Mouse (Mus musculus): ENCODE results near the gene Sdf4. TPM values are rescaled to one million over a fixed set of nuclear protein-coding genes. Genes with fewer than 3 reads are reported as not detected.

The Sdf4 gene
- polyA plus RNA-seq, 1 experiment from 2014 or later, result 160 TPM

DNA sequence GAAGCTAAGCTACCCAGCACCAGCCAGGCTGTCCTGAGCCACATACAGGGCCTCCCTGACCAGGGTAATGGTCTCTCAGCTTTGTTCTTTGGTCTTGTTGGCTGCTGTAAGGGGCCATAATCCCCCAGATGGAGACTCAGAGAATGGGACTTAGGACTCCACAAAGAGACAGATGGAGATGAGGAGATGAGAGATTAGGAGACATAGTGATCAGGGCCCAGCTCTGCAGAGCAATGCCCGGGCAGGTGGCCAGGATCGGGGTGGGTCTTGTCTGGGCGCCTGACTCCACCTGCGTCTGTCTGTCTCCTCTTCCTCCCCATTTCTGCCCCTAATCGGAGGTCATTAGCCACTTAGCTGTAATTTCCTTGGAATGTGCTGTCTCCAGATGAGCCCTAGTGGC lies 22.4 kb upstream of the Sdf4 start:
- WGBS, result 75% methylated on average over 5 of the region's 5 CpGs
- H3K4me2 ChIP-seq (replicated peaks), result no peak overlapping the region
- H3K9me3 ChIP-seq, result no peaks in the 10 kb centered on the region
- no peaks in the 10 kb centered on the region for H3K27me3 ChIP-seq
- H3K36me3 ChIP-seq, result peaks cover 21% of the 10 kb centered on the region
- H3K27ac ChIP-seq, result no peak overlapping the region
- no peaks in the 10 kb centered on the region for H3K4me1 ChIP-seq
- no peak for ATAC-seq (ENCODE audit: low FRiP score, low read depth)
- H3K4me3 ChIP-seq, result no peak overlapping the region
- H3K9ac ChIP-seq, result no peak overlapping the region

DNA sequence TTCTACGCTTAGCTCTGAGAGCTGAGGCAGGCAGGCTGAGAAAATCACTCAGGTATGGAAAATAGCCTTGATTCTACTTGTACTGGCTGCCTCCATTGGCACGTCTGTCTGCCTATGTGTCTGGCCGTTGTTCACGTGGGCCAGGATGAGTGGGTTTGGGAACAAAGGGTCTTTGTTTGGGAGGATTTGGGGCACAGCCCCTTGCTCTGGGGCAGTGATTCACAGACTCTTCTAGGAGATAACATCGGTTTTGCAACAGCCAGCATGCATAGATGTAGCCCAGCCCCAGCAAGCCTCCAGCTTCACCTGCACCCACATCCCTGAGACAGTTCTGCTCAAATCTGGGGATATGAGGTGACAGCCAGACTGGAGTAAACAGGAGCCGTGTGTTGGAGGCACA lies 20.0 kb upstream of the Sdf4 start:
- ATAC-seq (ENCODE audit: low FRiP score, low read depth), result no peak
- H3K9me3 ChIP-seq, result no peaks in the 10 kb centered on the region
- no peak overlapping the region for H3K4me2 ChIP-seq (replicated peaks)
- no peaks in the 10 kb centered on the region for H3K4me1 ChIP-seq
- H3K4me3 ChIP-seq, result no peak overlapping the region
- no peaks in the 10 kb centered on the region for H3K36me3 ChIP-seq
- H3K9ac ChIP-seq, result 0 out of 2 replicates have a peak overlapping the region, but pooled peaks have one; percentile 13
- no peak overlapping the region for H3K27ac ChIP-seq
- no peaks in the 10 kb centered on the region for H3K27me3 ChIP-seq
- 84% methylated on average over 6 of the region's 6 CpGs for WGBS

DNA sequence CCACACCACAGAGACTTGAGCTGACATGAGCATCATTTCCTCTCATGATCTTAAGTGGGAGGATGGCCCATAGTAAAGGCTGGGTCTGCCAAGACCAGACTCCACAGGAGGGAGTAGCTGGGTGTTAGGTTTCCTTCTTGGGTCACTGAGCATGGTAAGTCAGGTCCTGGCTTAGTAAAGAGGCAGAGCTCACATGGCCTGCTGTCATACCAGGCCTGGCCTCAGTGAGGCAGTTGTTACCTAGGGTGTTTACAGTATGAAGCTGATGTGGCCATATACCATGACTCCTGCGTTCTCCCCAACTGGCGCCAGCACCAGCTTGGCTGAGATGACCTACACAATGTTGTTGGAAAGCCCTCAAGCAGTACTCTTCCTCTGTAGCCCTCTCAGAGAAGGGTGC lies 19.4 kb upstream of the Sdf4 start:
- no peaks in the 10 kb centered on the region for H3K4me1 ChIP-seq
- H3K4me3 ChIP-seq, result no peak overlapping the region
- no peak overlapping the region for H3K9ac ChIP-seq
- no peak overlapping the region for H3K27ac ChIP-seq
- no peaks in the 10 kb centered on the region for H3K36me3 ChIP-seq
- no peaks in the 10 kb centered on the region for H3K9me3 ChIP-seq
- no peak for ATAC-seq (ENCODE audit: low FRiP score, low read depth)
- 84% methylated on average over 2 of the region's 2 CpGs for WGBS
- H3K4me2 ChIP-seq (replicated peaks), result no peak overlapping the region
- no peaks in the 10 kb centered on the region for H3K27me3 ChIP-seq

DNA sequence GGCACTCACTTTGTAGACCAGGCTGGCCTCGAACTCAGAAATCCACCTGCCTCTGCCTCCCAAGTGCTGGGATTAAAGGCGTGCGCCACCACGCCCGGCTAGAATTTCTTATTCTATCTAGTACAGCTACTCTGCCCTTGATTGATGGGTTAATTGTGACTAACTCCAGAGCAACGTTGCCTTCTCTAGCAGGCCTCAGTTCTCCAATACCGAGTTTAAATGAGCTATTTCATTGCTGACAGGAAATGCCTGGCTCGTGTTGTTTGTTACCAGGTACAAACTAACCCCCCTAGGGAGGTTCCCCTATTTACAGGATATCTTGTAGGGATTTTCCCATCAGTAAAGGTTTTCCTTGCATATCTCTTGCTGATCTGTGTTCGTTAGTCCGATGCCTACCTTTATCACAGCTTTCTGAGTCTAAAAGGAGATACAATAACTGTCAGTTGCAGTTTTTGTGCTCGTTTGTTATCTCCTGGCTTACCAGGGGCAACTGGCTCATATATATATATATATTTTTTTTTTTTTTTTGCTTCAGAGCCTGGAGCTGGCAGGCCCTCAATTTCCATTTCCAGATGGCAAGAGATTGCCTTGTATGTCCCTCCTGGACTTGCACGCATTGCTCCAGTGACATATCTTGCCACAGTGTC lies 11.1 kb upstream of the Sdf4 start:
- Histone ChIP-seq H3K4me1 (no peaks in the 10 kb centered on the region), H3K9me3 (no peaks in the 10 kb centered on the region), H3K4me3 (no peak overlapping the region), H3K27me3 (peaks cover 7% of the 10 kb centered on the region; the same call in 1 of the 2 replicates), H3K27ac (no peak overlapping the region), H3K4me2 (replicated peaks) (no peak overlapping the region), H3K36me3 (no peaks in the 10 kb centered on the region), H3K9ac (no peak overlapping the region)
- WGBS, result 71% methylated on average over 12 of the region's 12 CpGs
- no peak for ATAC-seq (ENCODE audit: low FRiP score, low read depth)

DNA sequence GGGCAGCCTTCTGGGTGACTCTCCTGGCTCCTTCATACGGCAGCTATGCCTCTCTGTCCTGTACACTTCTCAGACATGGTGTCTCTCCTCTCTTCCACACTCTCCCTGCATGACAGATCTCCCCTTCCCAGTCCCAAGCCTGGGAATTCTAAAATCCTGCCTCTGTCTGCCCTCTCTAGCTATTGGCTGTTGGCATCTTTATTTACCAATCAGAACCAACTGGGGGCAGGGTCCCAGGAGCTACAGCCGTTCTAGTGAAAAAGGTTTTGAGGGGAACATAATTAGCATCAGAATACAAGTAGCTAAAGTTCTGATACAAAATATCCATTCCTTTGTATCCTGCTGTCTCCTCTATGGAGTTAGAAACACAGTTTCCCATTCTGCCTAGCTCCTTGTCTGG lies 8.9 kb upstream of the Sdf4 start:
- H3K9me3 ChIP-seq, result no peaks in the 10 kb centered on the region
- 17% methylated on average over 2 of the region's 2 CpGs for WGBS
- peaks cover 7% of the 10 kb centered on the region; the same call in 1 of the 2 replicates for H3K27me3 ChIP-seq
- H3K4me3 ChIP-seq, result no peak overlapping the region
- no peak overlapping the region; the same call in 1 of the 2 replicates for H3K9ac ChIP-seq
- H3K27ac ChIP-seq, result no peak overlapping the region
- no peaks in the 10 kb centered on the region for H3K36me3 ChIP-seq
- H3K4me2 ChIP-seq (replicated peaks), result no peak overlapping the region
- no peaks in the 10 kb centered on the region for H3K4me1 ChIP-seq
- ATAC-seq (ENCODE audit: low FRiP score, low read depth), result no peak

DNA sequence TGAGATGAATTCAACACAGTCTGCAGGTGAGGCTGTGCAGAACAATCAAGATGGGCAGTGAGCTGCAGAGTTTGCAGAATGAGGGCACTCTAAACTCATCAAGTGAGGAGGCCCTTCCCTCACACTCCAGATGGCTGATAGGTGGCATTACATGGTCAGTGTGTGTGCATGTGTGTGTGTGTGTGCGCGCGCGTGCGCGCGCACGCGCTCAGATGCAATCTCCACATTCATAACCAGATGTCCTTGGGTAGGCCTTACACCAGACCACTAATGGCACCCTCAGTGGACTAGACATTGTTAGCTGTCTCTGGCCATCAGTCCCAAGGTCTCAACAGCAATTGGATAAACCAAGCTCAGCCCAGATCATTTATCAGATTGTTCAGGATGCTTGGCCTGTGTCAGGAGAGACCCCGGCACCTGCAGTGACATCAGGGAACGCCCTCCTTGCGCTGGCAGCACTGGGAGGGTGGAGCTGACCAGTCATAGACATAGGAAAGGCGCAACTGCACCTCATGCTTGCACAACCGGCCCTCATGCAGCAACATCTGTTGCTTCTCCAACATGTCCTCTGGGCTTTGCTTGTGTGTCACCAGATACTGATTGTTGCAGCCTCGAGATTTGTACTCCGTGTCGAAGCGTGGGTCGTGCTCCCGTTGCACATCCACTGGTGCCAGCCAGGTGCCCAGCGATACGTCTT lies 1.3 kb upstream of the Sdf4 start:
- no peak for ATAC-seq (ENCODE audit: low FRiP score, low read depth)
- Histone ChIP-seq H3K4me1 (peaks cover 27% of the 10 kb centered on the region), H3K36me3 (peaks cover 20% of the 10 kb centered on the region), H3K4me3 (peak overlapping the region; percentile 84), H3K4me2 (replicated peaks) (peak overlapping the region; percentile 98), H3K27ac (peak overlapping the region; percentile 94; the same call in 1 of the 2 replicates), H3K9me3 (no peaks in the 10 kb centered on the region), H3K9ac (peak overlapping the region; percentile 83), H3K27me3 (no peaks in the 10 kb centered on the region)
- WGBS, result 88% methylated on average over 22 of the region's 22 CpGs

DNA sequence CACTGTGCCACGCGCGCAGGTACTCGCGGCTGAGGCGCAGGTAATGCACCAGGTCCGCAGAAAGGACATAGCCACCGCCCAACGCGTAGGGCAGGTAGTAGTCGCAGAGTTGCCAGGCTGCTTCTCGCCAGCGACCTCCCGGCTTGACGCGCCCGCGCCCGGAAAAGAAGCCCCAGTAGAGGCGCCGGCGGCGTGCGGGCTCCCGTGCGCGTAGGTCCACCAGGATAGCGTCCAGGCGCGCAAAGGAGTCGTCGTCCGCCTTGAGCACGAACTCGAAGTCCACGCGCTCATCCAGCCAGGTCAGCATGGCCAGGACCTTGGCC lies 803 bp upstream of the Sdf4 start:
- 22% methylated on average over 37 of the region's 37 CpGs for WGBS
- Histone ChIP-seq H3K27me3 (no peaks in the 10 kb centered on the region), H3K9me3 (no peaks in the 10 kb centered on the region), H3K9ac (peak overlapping the region; percentile 83), H3K4me3 (peak overlapping the region; percentile 84), H3K27ac (peak overlapping the region; percentile 94), H3K4me2 (replicated peaks) (peak overlapping the region; percentile 98), H3K36me3 (peaks cover 25% of the 10 kb centered on the region), H3K4me1 (peaks cover 27% of the 10 kb centered on the region)
- ATAC-seq (ENCODE audit: low FRiP score, low read depth), result no peak

DNA sequence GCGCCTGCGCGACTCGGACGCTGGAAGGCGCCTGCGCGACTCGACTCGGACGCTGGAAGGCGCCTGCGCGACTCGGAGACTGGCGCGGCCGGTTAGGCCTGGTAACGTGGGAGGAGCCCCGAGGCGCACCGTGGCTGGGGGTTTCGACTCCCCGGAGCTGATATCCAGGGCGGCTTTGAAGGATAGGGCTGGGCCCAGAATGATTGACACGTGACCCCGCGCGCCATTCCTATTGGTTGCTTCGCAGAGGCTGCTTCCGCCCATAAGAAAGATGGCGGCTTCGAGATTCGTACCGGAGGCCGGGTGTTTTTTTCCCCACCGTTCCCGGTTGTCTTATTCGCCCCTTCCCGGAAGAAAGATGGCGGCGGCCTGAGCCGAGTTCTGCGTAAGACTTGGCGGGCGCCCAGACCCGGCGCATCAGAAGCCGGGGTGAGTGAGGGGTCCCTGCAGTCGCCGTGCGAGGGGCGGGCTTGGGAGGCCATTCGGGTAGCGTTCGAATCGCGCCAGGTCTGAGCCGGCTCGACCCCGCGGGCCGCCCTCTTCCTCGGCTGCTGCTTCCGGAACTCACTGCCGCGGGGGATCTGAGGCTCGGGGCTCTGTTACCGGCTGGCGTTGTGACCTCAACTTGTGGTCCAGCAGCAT lies 355 bp downstream of the Sdf4 start:
- WGBS, result under 1% methylated on average over 70 of the region's 70 CpGs
- H3K27ac ChIP-seq, result peak overlapping the region; percentile 86
- peak; percentile 89 for ATAC-seq (ENCODE audit: low FRiP score, low read depth)
- no peaks in the 10 kb centered on the region for H3K9me3 ChIP-seq
- peak overlapping the region; percentile 80 for H3K4me2 ChIP-seq (replicated peaks)
- peaks cover 36% of the 10 kb centered on the region for H3K36me3 ChIP-seq
- H3K4me1 ChIP-seq, result peaks cover 27% of the 10 kb centered on the region
- no peaks in the 10 kb centered on the region for H3K27me3 ChIP-seq
- peak overlapping the region; percentile 84 for H3K4me3 ChIP-seq
- peak overlapping the region; percentile 89 for H3K9ac ChIP-seq

DNA sequence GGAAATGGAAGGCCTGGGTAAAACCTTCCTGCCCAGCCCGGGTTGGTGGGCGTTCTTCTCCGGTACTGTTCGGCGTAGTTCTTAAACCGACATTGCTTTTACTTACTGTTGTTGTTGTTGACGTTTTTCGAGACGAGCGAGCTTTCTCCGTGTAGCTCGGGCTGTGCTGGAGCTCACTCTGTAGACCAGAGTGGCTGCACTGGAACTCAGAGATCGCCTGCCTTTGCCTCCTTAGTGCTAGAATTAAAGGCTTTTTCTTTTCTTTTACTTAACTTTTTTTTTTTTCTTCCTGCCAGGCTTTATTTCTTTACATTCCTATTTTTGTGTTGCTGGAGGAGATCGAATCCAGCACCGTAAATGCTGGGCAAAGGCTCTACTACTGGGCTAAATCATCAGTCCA lies 934 bp downstream of the Sdf4 start:
- Histone ChIP-seq H3K4me1 (peaks cover 27% of the 10 kb centered on the region), H3K36me3 (peaks cover 42% of the 10 kb centered on the region), H3K9me3 (no peaks in the 10 kb centered on the region)

DNA sequence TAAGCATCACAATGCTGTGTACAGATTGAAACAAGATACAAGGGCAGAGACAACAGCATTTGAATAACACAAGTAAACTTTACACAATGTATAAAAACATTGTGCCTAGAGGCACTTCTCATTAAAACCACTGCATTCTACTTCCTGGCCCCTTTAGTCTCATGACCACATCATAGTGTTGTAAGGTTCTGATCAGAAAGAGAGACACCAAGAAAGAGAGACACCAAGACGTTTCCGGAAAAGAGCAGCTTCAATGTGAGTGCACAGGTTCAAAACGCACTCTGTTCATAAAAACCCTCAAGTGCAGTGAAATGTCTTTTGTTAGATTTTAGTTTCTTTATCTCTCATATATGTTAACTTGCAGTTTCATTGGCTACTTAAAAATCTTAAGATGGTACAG lies 11.4 kb downstream of the Sdf4 start:
- H3K4me1 ChIP-seq, result no peaks in the 10 kb centered on the region
- H3K4me3 ChIP-seq, result no peak overlapping the region
- ATAC-seq (ENCODE audit: low FRiP score, low read depth), result no peak
- no peaks in the 10 kb centered on the region for H3K27me3 ChIP-seq
- no peak overlapping the region for H3K27ac ChIP-seq
- H3K9ac ChIP-seq, result no peak overlapping the region
- H3K4me2 ChIP-seq (replicated peaks), result no peak overlapping the region
- 92% methylated on average over 3 of the region's 3 CpGs for WGBS
- no peaks in the 10 kb centered on the region for H3K9me3 ChIP-seq
- peaks cover 94% of the 10 kb centered on the region for H3K36me3 ChIP-seq

More for the DNA sequence above, 934 bp downstream of the Sdf4 start:
- peak overlapping the region; percentile 86 for H3K27ac ChIP-seq
- H3K4me2 ChIP-seq (replicated peaks), result peak overlapping the region; percentile 80
- WGBS, result 5% methylated on average over 15 of the region's 15 CpGs
- ATAC-seq (ENCODE audit: low FRiP score, low read depth), result no peak
- peak overlapping the region; percentile 84 for H3K4me3 ChIP-seq
- peak overlapping the region; percentile 89 for H3K9ac ChIP-seq
- no peaks in the 10 kb centered on the region for H3K27me3 ChIP-seq

DNA sequence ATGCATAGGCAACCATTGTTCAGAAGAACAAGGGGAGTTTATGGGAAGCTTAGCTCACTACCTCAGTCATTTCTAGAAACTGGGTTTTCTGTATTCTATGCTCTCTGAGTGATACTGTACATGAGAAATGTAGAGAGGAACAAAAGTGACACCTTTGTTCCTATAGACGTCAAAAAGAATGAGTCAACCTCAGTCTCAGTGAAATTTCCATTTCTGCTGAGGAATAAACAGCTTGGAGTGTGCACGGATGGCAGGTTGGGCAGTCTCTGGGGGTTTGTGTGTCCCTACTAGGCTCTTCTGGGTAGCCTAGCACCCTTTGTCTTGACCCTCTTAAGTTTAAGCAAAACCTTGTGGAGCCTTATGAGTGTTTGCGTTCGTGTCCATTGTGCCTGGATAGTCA lies 15.7 kb downstream of the Sdf4 start:
- no peaks in the 10 kb centered on the region for H3K27me3 ChIP-seq
- peaks cover 94% of the 10 kb centered on the region for H3K36me3 ChIP-seq
- H3K4me2 ChIP-seq (replicated peaks), result no peak overlapping the region
- no peaks in the 10 kb centered on the region for H3K4me1 ChIP-seq
- ATAC-seq (ENCODE audit: low FRiP score, low read depth), result no peak
- H3K9ac ChIP-seq, result no peak overlapping the region
- H3K4me3 ChIP-seq, result no peak overlapping the region
- no peak overlapping the region for H3K27ac ChIP-seq
- H3K9me3 ChIP-seq, result no peaks in the 10 kb centered on the region
- WGBS, result 93% methylated on average over 4 of the region's 4 CpGs

DNA sequence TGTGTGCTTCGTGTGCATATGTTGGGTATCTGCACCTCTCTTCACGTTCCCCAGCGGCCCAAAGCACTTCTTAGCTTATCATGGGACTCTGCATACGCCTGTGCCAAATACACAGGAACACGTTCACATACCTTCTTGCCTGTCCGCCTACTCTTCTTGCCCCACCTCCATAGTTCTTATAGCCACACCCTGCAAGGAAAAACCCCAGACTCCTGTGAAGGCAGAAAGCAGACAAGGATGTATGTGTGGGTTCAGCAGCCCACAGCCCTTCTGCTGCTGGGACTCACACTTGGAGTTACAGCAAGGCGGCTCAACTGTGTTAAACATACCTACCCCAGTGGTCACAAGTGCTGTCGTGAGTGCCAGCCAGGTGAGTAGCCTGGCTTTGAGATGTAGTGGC lies 21.0 kb downstream of the Sdf4 start, which contains the start of gene Tnfrsf4:
Gene Tnfrsf4 (plus strand): TSS at position 207 of the 400 bp plus-strand sequence.
- H3K9ac ChIP-seq, result no peak within 1 kb of the TSS
- no peaks in the 10 kb centered on the region for H3K27me3 ChIP-seq
- no peak for ATAC-seq (ENCODE audit: low FRiP score, low read depth)
- H3K27ac ChIP-seq, result no peak within 1 kb of the TSS
- H3K9me3 ChIP-seq, result no peaks in the 10 kb centered on the region
- no peak within 1 kb of the TSS for H3K4me2 ChIP-seq (replicated peaks)
- peaks cover 61% of the 10 kb centered on the region for H3K36me3 ChIP-seq
- H3K4me3 ChIP-seq, result no peak within 1 kb of the TSS
- 86% methylated on average over 8 of the region's 8 CpGs for WGBS
- H3K4me1 ChIP-seq, result no peaks in the 10 kb centered on the region

All from limb, embryonic 13.5 days (tissue).